9 mouse cellular contexts compared by ENCODE assay signal in the genomic region with DNA sequence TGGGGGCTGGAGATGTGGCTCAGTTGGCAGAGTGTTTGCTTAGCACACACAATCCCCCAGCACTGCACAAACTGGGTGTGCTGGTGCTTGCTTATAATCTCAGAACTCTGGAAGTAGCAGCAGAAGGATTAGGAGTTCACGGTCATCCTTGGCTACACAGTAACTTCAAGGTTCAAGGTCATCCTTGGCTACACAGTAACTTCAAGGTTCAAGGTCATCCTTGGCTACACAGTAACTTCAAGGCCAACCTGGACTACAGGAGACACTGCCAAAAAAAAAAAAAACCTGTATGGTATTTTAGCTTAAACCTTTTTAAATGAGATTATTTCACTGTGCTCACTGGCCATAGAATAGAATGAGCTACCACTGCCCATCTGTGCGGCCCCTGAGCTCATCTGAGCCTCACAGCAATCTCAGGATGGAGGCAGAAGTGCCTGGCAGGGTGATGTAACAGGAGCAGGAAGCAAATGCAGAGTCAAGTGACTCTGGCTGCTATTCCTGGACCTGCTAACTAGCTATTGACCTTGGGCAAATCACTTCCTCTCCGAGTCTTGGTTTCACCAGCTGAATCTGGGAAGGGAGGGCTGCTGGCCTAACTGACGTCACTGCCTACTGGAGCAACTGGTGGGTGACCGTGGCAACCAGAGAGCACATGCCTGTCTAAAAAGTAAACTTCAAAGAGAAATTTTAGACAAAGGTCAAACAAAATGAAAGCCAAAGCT. TPM values are rescaled to one million over a fixed set of nuclear protein-coding genes. Genes with fewer than 3 reads are reported as not detected.
A peak's percentile ranks its signal among the peaks of the same experiment; 100 is the strongest.
DNase-seq lines count a peak whose midpoint lies in the region; ATAC-seq lines count a peak whose summit lies in the region.
"Had no signal": no experiment of that assay in that cellular context is flagged by ENCODE, and none has a peak within 500 bp of the region (broad histone marks: within the 10 kb centered on the region; RNA-seq: fewer than 3 reads in every experiment).

No protein-coding gene starts in this region.

- H3K9ac ChIP-seq in midbrain, embryonic 11.5 days (ENCODE audit: low read length), result no peak overlapping the region
- no peak overlapping the region for H3K9ac ChIP-seq in midbrain, embryonic 15.5 days
- H3K9ac ChIP-seq in heart, embryonic 13.5 days, result no peak overlapping the region
- no peak overlapping the region for H3K9ac ChIP-seq in liver, embryonic 13.5 days
- no peak overlapping the region for H3K9ac ChIP-seq in stomach, embryonic 16.5 days (ENCODE audit: low read length)
- no peak overlapping the region for H3K9ac ChIP-seq in midbrain, embryonic 16.5 days (ENCODE audit: low read depth, low read length)
- H3K9ac ChIP-seq: neural tube, embryonic 13.5 days had no signal

- H3K27ac ChIP-seq in midbrain, embryonic 11.5 days (ENCODE audit: low read depth, low read length), result no peak overlapping the region
- H3K27ac ChIP-seq in midbrain, embryonic 15.5 days, result no peak overlapping the region
- peak overlapping the region; percentile 74 for H3K27ac ChIP-seq in heart, embryonic 13.5 days (replicated peaks)
- no peak overlapping the region for H3K27ac ChIP-seq in liver, embryonic 13.5 days
- H3K27ac ChIP-seq in stomach, embryonic 16.5 days (ENCODE audit: low read length), result no peak overlapping the region
- no peak overlapping the region for H3K27ac ChIP-seq in midbrain, embryonic 16.5 days (ENCODE audit: low read length)
- H3K27ac ChIP-seq: neural tube, embryonic 13.5 days had no signal

- ATAC-seq in midbrain, embryonic 11.5 days (ENCODE audit: low FRiP score), result no peak
- ATAC-seq in midbrain, embryonic 15.5 days (replicated peaks), result no peak
- no peak for ATAC-seq in heart, embryonic 13.5 days (ENCODE audit: extremely low read depth, insufficient number of reproducible peaks, low FRiP score, low TSS enrichment)
- ATAC-seq in liver, embryonic 13.5 days (ENCODE audit: low read depth), result peak; percentile 9; the same call in 1 of the 2 replicates
- ATAC-seq in stomach, embryonic 16.5 days (ENCODE audit: insufficient read depth, low FRiP score), result peak; percentile 19; the same call in 1 of the 2 replicates
- no peak for ATAC-seq in midbrain, embryonic 16.5 days

- H3K4me3 ChIP-seq in midbrain, embryonic 11.5 days (ENCODE audit: low read depth, low read length), result no peak overlapping the region
- H3K4me3 ChIP-seq in midbrain, embryonic 15.5 days, result no peak overlapping the region
- no peak overlapping the region for H3K4me3 ChIP-seq in heart, embryonic 13.5 days
- H3K4me3 ChIP-seq in liver, embryonic 13.5 days (replicated peaks), result no peak overlapping the region
- H3K4me3 ChIP-seq in stomach, embryonic 16.5 days (replicated peaks; ENCODE audit: low read length), result no peak overlapping the region
- no peak overlapping the region for H3K4me3 ChIP-seq in midbrain, embryonic 16.5 days (ENCODE audit: low read depth, low read length)
- H3K4me3 ChIP-seq: neural tube, embryonic 13.5 days had no signal

- H3K27me3 ChIP-seq in midbrain, embryonic 11.5 days (ENCODE audit: control insufficient read depth, insufficient read depth, low read length), result no peaks in the 10 kb centered on the region
- no peaks in the 10 kb centered on the region for H3K27me3 ChIP-seq in midbrain, embryonic 15.5 days (replicated peaks)
- H3K27me3 ChIP-seq in heart, embryonic 13.5 days (replicated peaks), result no peaks in the 10 kb centered on the region
- no peaks in the 10 kb centered on the region for H3K27me3 ChIP-seq in liver, embryonic 13.5 days
- H3K27me3 ChIP-seq in stomach, embryonic 16.5 days (ENCODE audit: control insufficient read depth, insufficient read depth, low read length), result no peaks in the 10 kb centered on the region
- H3K27me3 ChIP-seq in midbrain, embryonic 16.5 days (ENCODE audit: control insufficient read depth, insufficient read depth, low read depth, low read length), result no peaks in the 10 kb centered on the region
- H3K27me3 ChIP-seq: neural tube, embryonic 13.5 days had no signal

- peak; percentile 12 for DNase-seq in midbrain, embryonic 11.5 days (ENCODE audit: low spot score, missing footprints)
- DNase-seq in liver, embryonic 13.5 days, result no peak
- no peak for DNase-seq in right cerebral cortex, postnatal 25 days
- no peak for DNase-seq in cerebellum, adult 9-11 months

- 75% methylated on average over 5 of the region's 5 CpGs for whole genome bisulfite sequencing in midbrain, embryonic 11.5 days
- 68% methylated on average over 5 of the region's 5 CpGs for WGBS in midbrain, embryonic 15.5 days
- WGBS in heart, embryonic 13.5 days, result 37% methylated on average over 5 of the region's 5 CpGs
- WGBS in liver, embryonic 13.5 days (ENCODE audit: insufficient replicate concordance), result 46% methylated on average over 5 of the region's 5 CpGs
- WGBS in stomach, embryonic 16.5 days, result 46% methylated on average over 5 of the region's 5 CpGs
- WGBS in midbrain, embryonic 16.5 days, result 74% methylated on average over 5 of the region's 5 CpGs

- no peaks in the 10 kb centered on the region for H3K9me3 ChIP-seq in midbrain, embryonic 11.5 days (ENCODE audit: control insufficient read depth, low read length)
- no peaks in the 10 kb centered on the region for H3K9me3 ChIP-seq in midbrain, embryonic 15.5 days
- H3K9me3 ChIP-seq in heart, embryonic 13.5 days, result no peaks in the 10 kb centered on the region
- H3K9me3 ChIP-seq in liver, embryonic 13.5 days (replicated peaks), result no peaks in the 10 kb centered on the region
- no peaks in the 10 kb centered on the region for H3K9me3 ChIP-seq in stomach, embryonic 16.5 days (replicated peaks; ENCODE audit: control insufficient read depth, low read length)
- no peaks in the 10 kb centered on the region for H3K9me3 ChIP-seq in midbrain, embryonic 16.5 days (replicated peaks; ENCODE audit: control insufficient read depth, low read length, poor library complexity, severe bottlenecking)
- H3K9me3 ChIP-seq: neural tube, embryonic 13.5 days had no signal

- H3K4me2 ChIP-seq in midbrain, embryonic 11.5 days, result no peak overlapping the region
- no peak overlapping the region for H3K4me2 ChIP-seq in midbrain, embryonic 15.5 days
- no peak overlapping the region for H3K4me2 ChIP-seq in heart, embryonic 13.5 days
- H3K4me2 ChIP-seq in liver, embryonic 13.5 days, result no peak overlapping the region
- H3K4me2 ChIP-seq in stomach, embryonic 16.5 days (ENCODE audit: low read depth, low read length), result no peak overlapping the region
- H3K4me2 ChIP-seq in midbrain, embryonic 16.5 days (ENCODE audit: low read length), result no peak overlapping the region
- H3K4me2 ChIP-seq: neural tube, embryonic 13.5 days had no signal

- H3K36me3 ChIP-seq in midbrain, embryonic 11.5 days (ENCODE audit: control insufficient read depth, insufficient read depth, low read length), result no peaks in the 10 kb centered on the region
- H3K36me3 ChIP-seq in midbrain, embryonic 15.5 days (replicated peaks), result peaks cover 18% of the 10 kb centered on the region
- peaks cover 10% of the 10 kb centered on the region for H3K36me3 ChIP-seq in heart, embryonic 13.5 days
- 0 out of 2 replicates have a peak, but pooled peaks cover under 1% of the 10 kb centered on the region for H3K36me3 ChIP-seq in liver, embryonic 13.5 days
- H3K36me3 ChIP-seq in stomach, embryonic 16.5 days (ENCODE audit: control insufficient read depth, insufficient read depth, low read length), result 0 out of 2 replicates have a peak, but pooled peaks cover 4% of the 10 kb centered on the region
- peaks cover 16% of the 10 kb centered on the region for H3K36me3 ChIP-seq in midbrain, embryonic 16.5 days (ENCODE audit: control insufficient read depth, insufficient read depth, low read length)

- H3K4me1 ChIP-seq in midbrain, embryonic 11.5 days (ENCODE audit: control insufficient read depth, insufficient read depth, low read length), result no peaks in the 10 kb centered on the region
- H3K4me1 ChIP-seq in midbrain, embryonic 15.5 days, result no peaks in the 10 kb centered on the region
- H3K4me1 ChIP-seq in heart, embryonic 13.5 days, result peaks cover 47% of the 10 kb centered on the region
- peaks cover 7% of the 10 kb centered on the region; the same call in 1 of the 2 replicates for H3K4me1 ChIP-seq in liver, embryonic 13.5 days (replicated peaks)
- H3K4me1 ChIP-seq in stomach, embryonic 16.5 days (ENCODE audit: control insufficient read depth, insufficient read depth, low read length), result no peaks in the 10 kb centered on the region
- no peaks in the 10 kb centered on the region for H3K4me1 ChIP-seq in midbrain, embryonic 16.5 days (ENCODE audit: control insufficient read depth, insufficient read depth, low read length)
- H3K4me1 ChIP-seq: neural tube, embryonic 13.5 days had no signal

RNA-seq across cellular contexts. Expression of a gene that starts 24.2 kb away (rescaled TPM):
- 14.3 and 15.7 TPM in 2 replicates for polyA plus RNA-seq in midbrain, embryonic 11.5 days (2014; fragmentation: Nextera tagmentation; extraction: Ambion mirVana)
- 42.9 and 45.6 TPM in 2 replicates for polyA plus RNA-seq in midbrain, embryonic 15.5 days (2015; fragmentation: Nextera tagmentation; extraction: Ambion mirVana)
- 11.9 and 12.2 TPM in 2 replicates for polyA plus RNA-seq in heart, embryonic 13.5 days (2015; fragmentation: Nextera tagmentation; extraction: Ambion mirVana)
- polyA plus RNA-seq in liver, embryonic 13.5 days (2015; fragmentation: Nextera tagmentation; extraction: Ambion mirVana), result 6.8 and 7.5 TPM in 2 replicates
- 13.5 and 14.9 TPM in 2 replicates for polyA plus RNA-seq in stomach, embryonic 16.5 days (2015; fragmentation: Nextera tagmentation; extraction: Ambion mirVana)
- polyA plus RNA-seq in midbrain, embryonic 16.5 days (2015; fragmentation: Nextera tagmentation; extraction: Ambion mirVana), result 43.7 and 45.8 TPM in 2 replicates

RNA-seq across cellular contexts. Expression of a gene that starts 56.9 kb away (rescaled TPM):
- 0.21 and 0.59 TPM in 2 replicates for polyA plus RNA-seq in midbrain, embryonic 11.5 days (2014; fragmentation: Nextera tagmentation; extraction: Ambion mirVana)
- 0.78 and 0.80 TPM in 2 replicates for polyA plus RNA-seq in midbrain, embryonic 15.5 days (2015; fragmentation: Nextera tagmentation; extraction: Ambion mirVana)
- polyA plus RNA-seq in heart, embryonic 13.5 days (2015; fragmentation: Nextera tagmentation; extraction: Ambion mirVana), result 0.13 TPM in 1 of 2 replicates, not detected in the other
- polyA plus RNA-seq in liver, embryonic 13.5 days (2015; fragmentation: Nextera tagmentation; extraction: Ambion mirVana), result not detected in 2 replicates
- 1.0 TPM in 2 replicates for polyA plus RNA-seq in stomach, embryonic 16.5 days (2015; fragmentation: Nextera tagmentation; extraction: Ambion mirVana)
- 0.60 TPM in 2 replicates for polyA plus RNA-seq in midbrain, embryonic 16.5 days (2015; fragmentation: Nextera tagmentation; extraction: Ambion mirVana)

Comparison
In these comparisons a context has a peak if more than half of its experiments do, and no peak if none do; other contexts are left out.
1. ATAC-seq: peak in liver, embryonic 13.5 days (single experiment) and stomach, embryonic 16.5 days (single experiment); none in midbrain, embryonic 11.5 days (single experiment), midbrain, embryonic 15.5 days (single experiment), heart, embryonic 13.5 days (single experiment) and midbrain, embryonic 16.5 days (single experiment).